Mouse (Mus musculus): ENCODE measurements around the gene Fam102a.

Fam102a gene

GRCm38 (mm10) chr2:32581450-32582095 lies 46.4 kb downstream of the Fam102a start:
- DNase-seq (ENCODE audit: low spot score in 2 of 2): peak in 1 of 2 experiments; percentile 39

- peak; percentile 74 to 87 for DNase-seq (ENCODE audit: low spot score in 2 of 2)
Observed at GRCm38 (mm10) chr2:32582830-32583799, 48.0 kb downstream of the Fam102a start.

GRCm38 (mm10) chr2:32585149-32585714 lies 50.1 kb downstream of the Fam102a start:
- no peak for DNase-seq (ENCODE audit: low spot score in 2 of 2)

- DNase-seq (ENCODE audit: low spot score in 2 of 2): peak; percentile 88 to 93
Observed at GRCm38 (mm10) chr2:32586871-32587351, 51.8 kb downstream of the Fam102a start, which contains the start of gene St6galnac4. Gene St6galnac4 (plus strand): TSS chr2:32587095.

GRCm38 (mm10) chr2:32587731-32588321 lies 52.7 kb downstream of the Fam102a start:
- DNase-seq (ENCODE audit: low spot score in 2 of 2): peak; percentile 51 to 71

- DNase-seq (ENCODE audit: low spot score in 2 of 2): no peak
Observed at GRCm38 (mm10) chr2:32589213-32589795, 54.2 kb downstream of the Fam102a start.

- no peak for DNase-seq (ENCODE audit: low spot score in 2 of 2)
Observed at GRCm38 (mm10) chr2:32590224-32590623, 55.1 kb downstream of the Fam102a start.

GRCm38 (mm10) chr2:32591249-32591648 lies 56.1 kb downstream of the Fam102a start:
- DNase-seq (ENCODE audit: low spot score in 2 of 2): no peak

GRCm38 (mm10) chr2:32596725-32597124 lies 61.6 kb downstream of the Fam102a start:
- no peak for DNase-seq (ENCODE audit: low spot score in 2 of 2)

GRCm38 (mm10) chr2:32597248-32597647 lies 62.1 kb downstream of the Fam102a start:
- no peak for DNase-seq (ENCODE audit: low spot score in 2 of 2)

- DNase-seq (ENCODE audit: low spot score in 2 of 2): no peak
Observed at GRCm38 (mm10) chr2:32597699-32598098, 62.6 kb downstream of the Fam102a start.

GRCm38 (mm10) chr2:32598506-32598905 lies 63.4 kb downstream of the Fam102a start:
- no peak for DNase-seq (ENCODE audit: low spot score in 2 of 2)

GRCm38 (mm10) chr2:32599409-32599808 lies 64.3 kb downstream of the Fam102a start, which contains the start of gene St6galnac6:
Gene St6galnac6 (plus strand): TSS chr2:32599709.
- no peak for DNase-seq (ENCODE audit: low spot score in 2 of 2)

- DNase-seq (ENCODE audit: low spot score in 2 of 2): peak; percentile 65 to 79
Observed at GRCm38 (mm10) chr2:32601417-32602065, 66.4 kb downstream of the Fam102a start.

- peak; percentile 88 to 98 for DNase-seq (ENCODE audit: low spot score in 2 of 2)
Observed at GRCm38 (mm10) chr2:32602600-32603054, 67.5 kb downstream of the Fam102a start.

- no peak for DNase-seq (ENCODE audit: low spot score in 2 of 2)
Observed at GRCm38 (mm10) chr2:32604631-32605030, 69.5 kb downstream of the Fam102a start.

GRCm38 (mm10) chr2:32606161-32607142 lies 71.3 kb downstream of the Fam102a start:
- peak; percentile 89 to 92 for DNase-seq (ENCODE audit: low spot score in 2 of 2)

- peak; percentile 49 to 78 for DNase-seq (ENCODE audit: low spot score in 2 of 2)
Observed at GRCm38 (mm10) chr2:32607262-32607947, 72.3 kb downstream of the Fam102a start.
